Mouse (Mus musculus) kidney, adult 2 months (tissue): ENCODE measurements at regions not wholly inside any gene's neighbourhood (a gene's known extent, or its start where the extent isn't known, plus 50 kb on each side); places are given as distances from the start of the nearest gene placed in this dataset.

Experiments used
- DNase-seq: peaks from one replicate; pipeline ENCODE4 v3.0.0; 2021
- H3K27ac ChIP-seq: fragments of 200-500 bp; 2 replicates; pipeline ENCODE4 v1.5.1; 2012; ENCODE audit warnings: low read depth, low read length, control low read depth, inconsistent platforms; ENCODE audit not compliant: insufficient read depth
- H3K27me3 ChIP-seq: fragments of 200-500 bp; replicated peaks from 2 replicates; pipeline ENCODE4 v1.6.1; 2012; ENCODE audit warnings: mild to moderate bottlenecking, moderate library complexity, low read length, inconsistent platforms; ENCODE audit not compliant: control insufficient read depth, insufficient read depth
- H3K36me3 ChIP-seq: fragments of 200-500 bp; 2 replicates; pipeline ENCODE4 v1.6.1; 2012; ENCODE audit warnings: mild to moderate bottlenecking, moderate library complexity, low read length, inconsistent platforms; ENCODE audit not compliant: control insufficient read depth, insufficient read depth
- H3K4me1 ChIP-seq: fragments of 200-500 bp; 2 replicates; pipeline ENCODE4 v1.6.1; 2011; ENCODE audit warnings: low read length; ENCODE audit not compliant: control insufficient read depth, insufficient read depth
- H3K4me3 ChIP-seq: fragments of 200-500 bp; 2 replicates; pipeline ENCODE4 v1.5.1; 2011; ENCODE audit warnings: mild to moderate bottlenecking, low read depth, low read length, control low read depth; ENCODE audit not compliant: insufficient read depth
- CTCF ChIP-seq: fragments of 200-500 bp; conservative IDR thresholded peaks from 2 replicates; pipeline ENCODE4 v1.5.1; 2011; ENCODE audit warnings: low read depth, mild to moderate bottlenecking, control low read depth, low read length, moderate library complexity, mixed read lengths; ENCODE audit not compliant: insufficient read depth, insufficient read length
- POLR2A ChIP-seq: fragments of 200-500 bp; IDR thresholded peaks from one replicate; pipeline ENCODE4 v1.6.1; 2011; ENCODE audit warnings: low read depth, low read length, control low read depth
- WGBS: fragments of 180-500 bp; shearing (Covaris S2); methylation state at CpG from one replicate; pipeline ENCODE4 v1.1.7; 2018; 5-methylcytosine and 5-hydroxymethylcytosine counted together

GRCm38 (mm10) chr3:41182900-41183595, 100.2 kb upstream of the Pgrmc2 start:
- H3K27ac ChIP-seq = no peak overlapping the region
- H3K4me1 ChIP-seq = no peaks in the 10 kb centered on the region
- WGBS = 51% methylated on average over 10 of the region's 10 CpGs
- no peaks in the 10 kb centered on the region for H3K36me3 ChIP-seq
- TF ChIP-seq CTCF = no peak
- no peak for TF ChIP-seq POLR2A
- DNase-seq = no peak
- no peak overlapping the region for H3K4me3 ChIP-seq
- no peaks in the 10 kb centered on the region for H3K27me3 ChIP-seq

- 39% methylated on average over 15 of the region's 15 CpGs for WGBS
- no peak overlapping the region for H3K27ac ChIP-seq
- DNase-seq = peak; percentile 88
- no peaks in the 10 kb centered on the region for H3K4me1 ChIP-seq
- no peak overlapping the region for H3K4me3 ChIP-seq
- H3K36me3 ChIP-seq = no peaks in the 10 kb centered on the region
- TF ChIP-seq POLR2A (no peak), CTCF (peak; percentile 89)
- no peaks in the 10 kb centered on the region for H3K27me3 ChIP-seq
Observed at GRCm38 (mm10) chr3:41182036-41182899, 99.4 kb upstream of the Pgrmc2 start.

GRCm38 (mm10) chr3:41181438-41181837, 98.6 kb upstream of the Pgrmc2 start:
- no peak for DNase-seq
- WGBS = 77% methylated on average over 11 of the region's 11 CpGs
- Histone ChIP-seq H3K4me1 (no peaks in the 10 kb centered on the region), H3K4me3 (no peak overlapping the region), H3K27ac (no peak overlapping the region), H3K36me3 (no peaks in the 10 kb centered on the region), H3K27me3 (no peaks in the 10 kb centered on the region)
- no peak for TF ChIP-seq CTCF
- TF ChIP-seq POLR2A = no peak

GRCm38 (mm10) chr3:41180911-41181310, 98.1 kb upstream of the Pgrmc2 start:
- H3K36me3 ChIP-seq = no peaks in the 10 kb centered on the region
- H3K4me3 ChIP-seq = no peak overlapping the region
- DNase-seq = no peak
- H3K4me1 ChIP-seq = no peaks in the 10 kb centered on the region
- no peak overlapping the region for H3K27ac ChIP-seq
- 84% methylated on average over 7 of the region's 7 CpGs for WGBS
- TF ChIP-seq CTCF = no peak
- no peak for TF ChIP-seq POLR2A
- H3K27me3 ChIP-seq = no peaks in the 10 kb centered on the region

- H3K27me3 ChIP-seq = no peaks in the 10 kb centered on the region
- no peak for DNase-seq
- TF ChIP-seq POLR2A (no peak), CTCF (no peak)
- no peaks in the 10 kb centered on the region for H3K4me1 ChIP-seq
- H3K27ac ChIP-seq = no peak overlapping the region
- no peaks in the 10 kb centered on the region for H3K36me3 ChIP-seq
- H3K4me3 ChIP-seq = no peak overlapping the region
- 71% methylated on average over 4 of the region's 4 CpGs for WGBS
Observed at GRCm38 (mm10) chr3:41179037-41179880, 96.4 kb upstream of the Pgrmc2 start.

- H3K4me1 ChIP-seq = no peaks in the 10 kb centered on the region
- H3K4me3 ChIP-seq = no peak overlapping the region
- no peaks in the 10 kb centered on the region for H3K27me3 ChIP-seq
- H3K27ac ChIP-seq = no peak overlapping the region
- DNase-seq = no peak
- H3K36me3 ChIP-seq = no peaks in the 10 kb centered on the region
- TF ChIP-seq POLR2A (no peak), CTCF (no peak)
Observed at GRCm38 (mm10) chr3:41177124-41177523, 94.3 kb upstream of the Pgrmc2 start.
